Mouse (Mus musculus) G1E (cell line): ENCODE measurements around the gene Tmprss9.

Experiments used
- CTCF ChIP-seq: IDR thresholded peaks from 2 replicates; pipeline ENCODE4 v1.5.1; 2012; ENCODE audit warnings: low read depth, low read length, inconsistent platforms, mixed read lengths
- GATA1 ChIP-seq: IDR thresholded peaks from 2 replicates; pipeline ENCODE4 v1.6.1; 2012; ENCODE audit warnings: borderline replicate concordance, low read length, inconsistent platforms, mixed read lengths
- TAL1 ChIP-seq: conservative IDR thresholded peaks from 2 replicates; pipeline ENCODE4 v1.6.1; 2012; ENCODE audit warnings: low read depth, low read length, inconsistent platforms, mixed read lengths

DNA sequence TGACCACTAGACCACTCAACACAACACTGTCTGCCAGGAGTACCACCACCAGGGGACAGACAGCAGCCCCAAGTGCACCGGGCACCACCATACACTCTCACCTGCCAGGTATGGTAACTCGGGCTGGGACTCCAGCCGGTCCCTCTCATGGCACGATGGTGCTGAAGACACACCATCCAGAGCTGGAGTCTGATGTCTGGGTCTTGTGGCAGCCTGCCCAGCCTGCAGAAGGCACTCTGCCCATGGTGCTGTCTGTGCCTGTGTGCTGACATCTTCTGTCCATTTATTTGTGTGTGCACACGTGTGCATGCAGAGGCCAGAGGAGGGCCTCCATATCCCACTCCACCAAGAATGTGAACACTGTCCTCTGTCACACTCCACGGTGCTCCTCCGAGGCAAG, 23.5 kb downstream of the Tmprss9 start:
- no peak for TF ChIP-seq CTCF
- no peak for TF ChIP-seq GATA1
- TF ChIP-seq TAL1 = no peak
